Mouse (Mus musculus): ENCODE measurements around the gene Ip6k3. TPM values are rescaled to one million over a fixed set of nuclear protein-coding genes. Genes with fewer than 3 reads are reported as not detected.

Ip6k3 gene
- polyA plus RNA-seq, 1 experiment = not detected

DNA sequence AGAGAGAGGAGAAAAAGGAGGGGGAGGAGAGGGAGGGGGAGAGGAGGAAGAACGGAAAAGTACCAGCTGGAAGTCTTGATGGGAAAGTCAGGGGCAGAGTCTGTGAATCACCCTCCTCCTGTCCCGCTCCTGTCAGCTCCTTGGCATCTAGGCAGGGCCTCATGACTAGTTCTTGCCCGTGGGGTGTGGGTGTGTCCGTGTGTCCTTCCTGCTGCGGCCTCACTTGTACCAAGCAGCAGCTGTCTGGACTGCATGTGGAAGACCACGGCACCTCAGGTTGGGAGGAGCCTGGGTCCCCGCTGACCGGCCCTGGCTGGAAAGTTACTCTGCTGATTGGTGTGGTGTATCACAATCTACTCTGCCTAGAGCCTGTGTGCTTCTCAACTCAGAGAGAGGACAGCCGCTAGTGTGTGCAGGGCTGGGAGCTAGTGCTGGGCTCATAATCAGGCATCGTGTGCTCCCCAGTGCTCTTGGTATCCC is 25.6 kb downstream of the Ip6k3 start:
- TF ChIP-seq POLR2A (IDR thresholded peaks at IDR 0.05; ENCODE audit: insufficient read depth, low read length) (no peak), EP300 (IDR thresholded peaks at IDR 0.05; ENCODE audit: insufficient read depth, low read depth, low read length) (0 out of 2 replicates have a peak, but pooled peaks have one; percentile 8)
- Histone ChIP-seq H3K27me3 (ENCODE audit: control insufficient read depth, insufficient read depth, low read length, poor library complexity, severe bottlenecking) (no peaks in the 10 kb centered on the region), H3K4me3 (ENCODE audit: low read depth, low read length) (no peak overlapping the region), H3K36me3 (ENCODE audit: control insufficient read depth, insufficient read depth, low read length, poor library complexity, severe bottlenecking) (no peaks in the 10 kb centered on the region), H3K9ac (ENCODE audit: low read depth, poor library complexity, severe bottlenecking) (no peak overlapping the region), H3K4me1 (ENCODE audit: control insufficient read depth, insufficient read depth, low read length) (peaks cover 4% of the 10 kb centered on the region), H3K27ac (ENCODE audit: insufficient read depth, low read length) (no peak overlapping the region), H3K9me3 (replicated peaks; ENCODE audit: control insufficient read depth, insufficient read depth, low read length, poor library complexity, severe bottlenecking) (no peaks in the 10 kb centered on the region)

DNA sequence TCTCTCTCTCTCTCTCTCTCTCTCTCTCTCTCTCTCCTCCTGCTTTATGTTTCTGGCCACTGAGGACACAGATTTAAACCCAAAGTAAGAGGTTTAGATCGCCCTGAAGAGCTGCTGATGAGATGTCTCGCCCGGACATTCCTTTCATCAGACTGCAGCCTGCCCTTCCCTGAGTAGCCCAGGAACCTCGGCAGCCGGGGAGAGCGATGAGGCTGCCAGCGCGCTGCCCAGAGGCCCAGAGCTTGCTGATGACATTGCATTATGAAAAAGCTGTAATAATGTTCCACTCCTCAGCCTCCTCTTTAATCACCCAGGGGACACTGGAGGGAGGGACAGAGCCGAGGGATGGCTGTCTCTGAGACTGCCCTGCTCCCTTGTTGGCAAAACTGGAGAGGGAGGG is 27.3 kb downstream of the Ip6k3 start:
- Histone ChIP-seq H3K27ac (ENCODE audit: insufficient read depth, low read length) (no peak overlapping the region), H3K9ac (ENCODE audit: low read depth, poor library complexity, severe bottlenecking) (no peak overlapping the region), H3K36me3 (ENCODE audit: control insufficient read depth, insufficient read depth, low read length, poor library complexity, severe bottlenecking) (no peaks in the 10 kb centered on the region), H3K27me3 (ENCODE audit: control insufficient read depth, insufficient read depth, low read length, poor library complexity, severe bottlenecking) (no peaks in the 10 kb centered on the region), H3K9me3 (replicated peaks; ENCODE audit: control insufficient read depth, insufficient read depth, low read length, poor library complexity, severe bottlenecking) (no peaks in the 10 kb centered on the region), H3K4me1 (ENCODE audit: control insufficient read depth, insufficient read depth, low read length) (peaks cover 4% of the 10 kb centered on the region), H3K4me3 (ENCODE audit: low read depth, low read length) (no peak overlapping the region)
- no peak for TF ChIP-seq EP300 (IDR thresholded peaks at IDR 0.05; ENCODE audit: insufficient read depth, low read depth, low read length)
- no peak for TF ChIP-seq POLR2A (IDR thresholded peaks at IDR 0.05; ENCODE audit: insufficient read depth, low read length)
- TF ChIP-seq CTCF (IDR thresholded peaks at IDR 0.05; ENCODE audit: low read depth, low read length) = no peak

DNA sequence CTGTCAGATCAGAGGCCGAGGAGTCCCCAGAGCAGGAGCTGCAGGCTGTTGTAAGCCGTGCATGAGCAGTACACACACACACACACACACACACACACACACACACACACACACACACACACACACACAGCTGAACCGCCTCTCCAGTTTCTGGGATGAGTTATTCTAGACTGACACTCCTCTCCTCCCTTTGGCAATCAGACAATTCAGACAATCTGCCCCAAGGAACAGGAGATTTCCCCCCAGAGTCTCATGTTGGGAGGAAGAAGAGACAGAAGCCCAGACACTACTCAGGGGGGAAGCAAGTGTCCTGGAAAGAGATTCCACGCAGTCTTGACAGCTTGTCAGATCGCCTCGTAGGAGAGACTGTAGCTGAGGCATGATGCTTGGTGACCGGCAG is 28.3 kb downstream of the Ip6k3 start:
- TF ChIP-seq EP300 (IDR thresholded peaks at IDR 0.05; ENCODE audit: insufficient read depth, low read depth, low read length) = no peak
- no peak for TF ChIP-seq POLR2A (IDR thresholded peaks at IDR 0.05; ENCODE audit: insufficient read depth, low read length)
- no peak for TF ChIP-seq CTCF (IDR thresholded peaks at IDR 0.05; ENCODE audit: low read depth, low read length)
- no peaks in the 10 kb centered on the region for H3K36me3 ChIP-seq (ENCODE audit: control insufficient read depth, insufficient read depth, low read length, poor library complexity, severe bottlenecking)
- no peaks in the 10 kb centered on the region for H3K9me3 ChIP-seq (replicated peaks; ENCODE audit: control insufficient read depth, insufficient read depth, low read length, poor library complexity, severe bottlenecking)
- H3K27ac ChIP-seq (ENCODE audit: insufficient read depth, low read length) = no peak overlapping the region
- H3K4me1 ChIP-seq (ENCODE audit: control insufficient read depth, insufficient read depth, low read length) = peaks cover 4% of the 10 kb centered on the region
- no peak overlapping the region for H3K9ac ChIP-seq (ENCODE audit: low read depth, poor library complexity, severe bottlenecking)
- H3K4me3 ChIP-seq (ENCODE audit: low read depth, low read length) = no peak overlapping the region
- no peaks in the 10 kb centered on the region for H3K27me3 ChIP-seq (ENCODE audit: control insufficient read depth, insufficient read depth, low read length, poor library complexity, severe bottlenecking)

DNA sequence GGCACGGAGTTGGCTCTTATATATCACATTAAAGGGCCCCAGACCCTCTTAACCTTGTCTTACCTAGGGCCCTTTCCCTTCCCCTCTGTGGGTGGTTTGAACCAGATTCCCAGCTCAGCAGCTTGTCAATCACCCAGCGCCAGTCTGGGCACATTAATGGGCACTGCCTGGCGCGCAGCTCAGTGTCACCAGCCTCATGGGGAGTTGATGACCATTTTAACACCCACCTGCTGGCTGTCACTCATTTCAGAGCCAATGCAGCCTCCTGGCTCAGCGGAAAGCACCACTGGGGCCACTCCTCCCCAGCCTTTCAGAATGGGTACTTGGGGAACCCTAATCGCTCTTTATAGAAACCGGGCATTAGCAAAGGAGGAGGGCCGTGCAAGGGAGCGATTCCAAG is 29.2 kb downstream of the Ip6k3 start:
- H3K4me1 ChIP-seq (ENCODE audit: control insufficient read depth, insufficient read depth, low read length) = peaks cover 2% of the 10 kb centered on the region

DNA sequence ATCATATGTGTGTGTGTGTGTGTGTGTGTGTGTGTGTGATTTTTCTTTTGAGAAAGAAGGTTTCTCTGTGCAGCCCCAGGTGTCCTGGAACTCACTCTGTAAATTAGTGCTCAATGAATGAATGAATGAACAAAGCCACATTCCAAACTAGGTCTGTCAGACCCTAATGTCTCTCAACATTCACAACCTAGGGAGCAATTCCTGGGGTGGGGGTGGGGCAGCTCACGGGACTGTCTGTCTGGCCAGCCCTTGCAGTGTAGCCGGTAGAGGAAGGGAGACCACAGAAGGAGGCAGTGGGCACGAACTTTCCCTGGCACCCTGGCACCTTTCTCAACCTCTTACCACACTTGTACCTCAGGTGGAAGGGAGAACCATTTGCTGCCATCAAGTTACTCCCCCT is 32.9 kb downstream of the Ip6k3 start:
- H3K9me3 ChIP-seq (replicated peaks; ENCODE audit: control insufficient read depth, insufficient read depth, low read length, poor library complexity, severe bottlenecking) = no peaks in the 10 kb centered on the region
- H3K4me1 ChIP-seq (ENCODE audit: control insufficient read depth, insufficient read depth, low read length) = peaks cover 3% of the 10 kb centered on the region
- TF ChIP-seq EP300 (IDR thresholded peaks at IDR 0.05; ENCODE audit: insufficient read depth, low read depth, low read length) (no peak), POLR2A (IDR thresholded peaks at IDR 0.05; ENCODE audit: insufficient read depth, low read length) (no peak), CTCF (IDR thresholded peaks at IDR 0.05; ENCODE audit: low read depth, low read length) (no peak)
- H3K36me3 ChIP-seq (ENCODE audit: control insufficient read depth, insufficient read depth, low read length, poor library complexity, severe bottlenecking) = no peaks in the 10 kb centered on the region
- no peak overlapping the region for H3K4me3 ChIP-seq (ENCODE audit: low read depth, low read length)
- H3K9ac ChIP-seq (ENCODE audit: low read depth, poor library complexity, severe bottlenecking) = no peak overlapping the region
- no peaks in the 10 kb centered on the region for H3K27me3 ChIP-seq (ENCODE audit: control insufficient read depth, insufficient read depth, low read length, poor library complexity, severe bottlenecking)
- H3K27ac ChIP-seq (ENCODE audit: insufficient read depth, low read length) = no peak overlapping the region

More for the DNA sequence above, 29.2 kb downstream of the Ip6k3 start:
- no peak overlapping the region for H3K27ac ChIP-seq (ENCODE audit: insufficient read depth, low read length)
- TF ChIP-seq POLR2A (IDR thresholded peaks at IDR 0.05; ENCODE audit: insufficient read depth, low read length) = no peak
- TF ChIP-seq EP300 (IDR thresholded peaks at IDR 0.05; ENCODE audit: insufficient read depth, low read depth, low read length) = no peak
- TF ChIP-seq CTCF (IDR thresholded peaks at IDR 0.05; ENCODE audit: low read depth, low read length) = no peak
- no peaks in the 10 kb centered on the region for H3K9me3 ChIP-seq (replicated peaks; ENCODE audit: control insufficient read depth, insufficient read depth, low read length, poor library complexity, severe bottlenecking)
- no peaks in the 10 kb centered on the region for H3K27me3 ChIP-seq (ENCODE audit: control insufficient read depth, insufficient read depth, low read length, poor library complexity, severe bottlenecking)
- H3K4me3 ChIP-seq (ENCODE audit: low read depth, low read length) = no peak overlapping the region
- H3K36me3 ChIP-seq (ENCODE audit: control insufficient read depth, insufficient read depth, low read length, poor library complexity, severe bottlenecking) = no peaks in the 10 kb centered on the region
- H3K9ac ChIP-seq (ENCODE audit: low read depth, poor library complexity, severe bottlenecking) = no peak overlapping the region

DNA sequence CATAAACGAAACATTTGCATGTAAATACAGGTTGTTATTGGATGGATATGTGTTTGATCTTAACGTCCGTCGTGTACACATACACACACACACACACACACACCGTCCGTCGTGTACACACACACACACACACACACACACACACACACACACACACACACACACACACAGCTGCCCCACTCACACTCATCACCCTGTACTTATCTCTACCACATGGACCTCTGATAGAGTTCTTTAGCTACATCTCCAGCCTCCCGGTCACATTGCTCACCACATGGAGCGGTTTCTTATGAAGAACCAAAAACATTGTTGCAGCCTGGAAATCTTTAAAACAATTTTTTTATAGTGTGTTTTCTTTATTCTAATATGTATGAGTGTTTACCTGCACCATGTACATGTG is 33.4 kb downstream of the Ip6k3 start:
- H3K4me1 ChIP-seq (ENCODE audit: control insufficient read depth, insufficient read depth, low read length) = peaks cover 3% of the 10 kb centered on the region
- H3K27ac ChIP-seq (ENCODE audit: insufficient read depth, low read length) = 0 out of 2 replicates have a peak overlapping the region, but pooled peaks have one; percentile 1
- no peaks in the 10 kb centered on the region for H3K36me3 ChIP-seq (ENCODE audit: control insufficient read depth, insufficient read depth, low read length, poor library complexity, severe bottlenecking)
- no peak overlapping the region for H3K4me3 ChIP-seq (ENCODE audit: low read depth, low read length)
- no peak overlapping the region for H3K9ac ChIP-seq (ENCODE audit: low read depth, poor library complexity, severe bottlenecking)
- TF ChIP-seq POLR2A (IDR thresholded peaks at IDR 0.05; ENCODE audit: insufficient read depth, low read length) (no peak), CTCF (IDR thresholded peaks at IDR 0.05; ENCODE audit: low read depth, low read length) (no peak), EP300 (IDR thresholded peaks at IDR 0.05; ENCODE audit: insufficient read depth, low read depth, low read length) (no peak)
- no peaks in the 10 kb centered on the region for H3K27me3 ChIP-seq (ENCODE audit: control insufficient read depth, insufficient read depth, low read length, poor library complexity, severe bottlenecking)
- no peaks in the 10 kb centered on the region for H3K9me3 ChIP-seq (replicated peaks; ENCODE audit: control insufficient read depth, insufficient read depth, low read length, poor library complexity, severe bottlenecking)
